10 mouse cellular contexts compared by ENCODE assay signal in the genomic region with DNA sequence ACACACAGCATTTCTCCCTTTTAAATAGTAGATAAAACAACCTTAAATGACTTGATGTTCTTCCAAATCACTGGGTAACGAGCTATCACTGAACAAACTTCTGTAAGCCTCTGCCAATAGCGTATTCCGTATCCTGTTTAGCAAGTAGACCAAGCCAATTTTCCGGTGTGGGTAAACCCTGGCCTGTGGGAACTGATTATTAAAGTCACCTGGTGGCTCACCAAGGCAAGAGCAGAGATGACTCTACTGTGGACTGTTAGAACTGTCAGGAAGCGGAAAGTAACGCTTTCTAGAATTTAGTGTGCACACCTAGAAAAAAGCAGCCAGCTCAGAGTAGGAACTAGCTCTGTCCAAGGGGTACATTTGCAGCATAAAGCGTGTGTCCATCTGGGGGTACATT.
A peak's percentile ranks its signal among the peaks of the same experiment; 100 is the strongest.
DNase-seq lines count a peak whose midpoint lies in the region; ATAC-seq lines count a peak whose summit lies in the region.
"Had no signal": no experiment of that assay in that cellular context is flagged by ENCODE, and none has a peak within 500 bp of the region (broad histone marks: within the 10 kb centered on the region; RNA-seq: fewer than 3 reads in every experiment).

No protein-coding gene starts in this region.

- H3K27ac ChIP-seq in stomach, embryonic 15.5 days, result no peak overlapping the region

- no peaks in the 10 kb centered on the region for H3K9me3 ChIP-seq in stomach, embryonic 15.5 days

- ATAC-seq in stomach, embryonic 15.5 days (ENCODE audit: insufficient read depth, low FRiP score, low read depth), result peak; percentile 39; the same call in 1 of the 2 replicates
- no peak for ATAC-seq in erythroid progenitor cell, adult 5-6 weeks (replicated peaks; ENCODE audit: low FRiP score, poor library complexity, severe bottlenecking)
- ATAC-seq: forebrain, embryonic 14.5 days had no signal

- H3K9ac ChIP-seq in stomach, embryonic 15.5 days, result no peak overlapping the region

- no peak overlapping the region for H3K4me3 ChIP-seq in stomach, embryonic 15.5 days (replicated peaks)

- H3K4me1 ChIP-seq in stomach, embryonic 15.5 days, result no peaks in the 10 kb centered on the region

- H3K27me3 ChIP-seq in stomach, embryonic 15.5 days (replicated peaks), result no peaks in the 10 kb centered on the region

- 82% methylated on average over 7 of the region's 7 CpGs for WGBS in stomach, embryonic 15.5 days

- no peak overlapping the region for H3K4me2 ChIP-seq in stomach, embryonic 15.5 days

- intact Hi-C loops in heart, postnatal 10 days (cut with DNase I), result no loop called here

- peak; percentile 12 to 60 for DNase-seq in layer of hippocampus, postnatal 14 days (ENCODE audit: low spot score in 2 of 2)
- DNase-seq in layer of hippocampus, postnatal 36 days, result no peak
- peak; percentile 34 for DNase-seq in R1 (ENCODE audit: low read depth, low spot score)
- peak; percentile 41 to 66 for DNase-seq in heart, postnatal 10 days
- no peak for DNase-seq in c-Kit-positive CD71-positive TER-119-positive erythroid progenitor cells, embryonic 14.5 days (ENCODE audit: low spot score)
- no peak for DNase-seq in cerebellum, adult 11-12 months
- DNase-seq: adrenal gland, postnatal 10 days had no signal

- H3K36me3 ChIP-seq in stomach, embryonic 15.5 days, result no peaks in the 10 kb centered on the region

Comparison
In these comparisons a context has a peak if more than half of its experiments do, and no peak if none do; other contexts are left out.
1. DNase-seq: peak in layer of hippocampus, postnatal 14 days (2 of 2), R1 (single experiment) and heart, postnatal 10 days (2 of 2); none in layer of hippocampus, postnatal 36 days (0 of 2), c-Kit-positive CD71-positive TER-119-positive erythroid progenitor cells, embryonic 14.5 days (single experiment) and cerebellum, adult 11-12 months (single experiment).